Mouse (Mus musculus): ENCODE measurements around the gene Nes.
A peak's percentile ranks its signal among the peaks of the same experiment; 100 is the strongest.

Nes gene

GRCm38 (mm10) chr3:87970939-87971488 lies at the start of gene Nes:
Nes (plus strand) TSS chr3:87971078.
- DNase-seq = no peak

GRCm38 (mm10) chr3:87924996-87925395 lies 45.9 kb upstream of the Nes start:
- DNase-seq = no peak

- no peak for DNase-seq
Observed at GRCm38 (mm10) chr3:87927452-87927851, 43.4 kb upstream of the Nes start.

GRCm38 (mm10) chr3:87929341-87930077 lies 41.4 kb upstream of the Nes start:
- no peak for DNase-seq

- peak; percentile 98 for DNase-seq
Observed at GRCm38 (mm10) chr3:87930078-87930795, 40.6 kb upstream of the Nes start, which contains the start of the genes Isg20l2 and Rrnad1. Isg20l2 (plus strand) TSS chr3:87930314. Rrnad1 (minus strand) TSS chr3:87930717.

- DNase-seq = no peak
Observed at GRCm38 (mm10) chr3:87934026-87934425, 36.9 kb upstream of the Nes start.

- DNase-seq = no peak
Observed at GRCm38 (mm10) chr3:87934501-87934900, 36.4 kb upstream of the Nes start.

- DNase-seq = no peak
Observed at GRCm38 (mm10) chr3:87935201-87935600, 35.7 kb upstream of the Nes start.

- peak; percentile 67 for DNase-seq
Observed at GRCm38 (mm10) chr3:87935776-87936175, 35.1 kb upstream of the Nes start.

GRCm38 (mm10) chr3:87940611-87941010 lies 30.3 kb upstream of the Nes start:
- no peak for DNase-seq

GRCm38 (mm10) chr3:87942471-87942870 lies 28.4 kb upstream of the Nes start:
- no peak for DNase-seq

GRCm38 (mm10) chr3:87943586-87943985 lies 27.3 kb upstream of the Nes start:
- DNase-seq = no peak

GRCm38 (mm10) chr3:87944838-87945600 lies 25.9 kb upstream of the Nes start:
- DNase-seq = no peak

GRCm38 (mm10) chr3:87945781-87946540 lies 24.9 kb upstream of the Nes start:
- no peak for DNase-seq

GRCm38 (mm10) chr3:87946541-87946860 lies 24.4 kb upstream of the Nes start:
- no peak for DNase-seq

- no peak for DNase-seq
Observed at GRCm38 (mm10) chr3:87947056-87947810, 23.6 kb upstream of the Nes start.

GRCm38 (mm10) chr3:87947811-87948199 lies 23.1 kb upstream of the Nes start:
- DNase-seq = no peak

GRCm38 (mm10) chr3:87948378-87949265 lies 22.3 kb upstream of the Nes start, which contains the start of gene Crabp2:
Crabp2 (plus strand) TSS chr3:87948666.
- DNase-seq = no peak

GRCm38 (mm10) chr3:87949266-87949954 lies 21.5 kb upstream of the Nes start:
- no peak for DNase-seq

GRCm38 (mm10) chr3:87949955-87950515 lies 20.8 kb upstream of the Nes start:
- DNase-seq = no peak
